ENCODE assay signal across 8 mouse cellular contexts in the genomic region with DNA sequence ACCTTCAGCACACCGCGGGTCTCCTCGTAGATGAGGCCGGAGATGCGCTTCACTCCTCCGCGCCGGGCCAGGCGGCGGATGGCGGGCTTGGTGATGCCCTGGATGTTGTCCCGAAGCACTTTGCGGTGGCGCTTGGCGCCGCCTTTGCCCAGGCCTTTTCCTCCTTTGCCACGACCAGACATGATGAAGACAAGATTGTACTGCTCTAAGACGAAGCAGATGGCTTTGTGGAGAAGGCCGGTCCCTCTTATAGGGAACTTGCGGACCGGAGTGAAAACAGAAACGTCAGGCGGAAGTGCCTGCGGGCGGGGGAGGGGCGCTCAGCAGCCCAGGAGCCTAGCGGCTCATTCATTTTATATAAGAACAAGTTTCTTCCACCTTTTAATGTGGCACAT. TPM values are rescaled to one million over a fixed set of nuclear protein-coding genes. Genes with fewer than 3 reads are reported as not detected.
DNase-seq lines count a peak whose midpoint lies in the region; ATAC-seq lines count a peak whose summit lies in the region.
"Not testable (repeated sequence)": the region's sequence is repeated elsewhere in the genome, so short reads cannot be mapped to it uniquely, and the experiment has no call there.

A gene (minus strand): TSS at position 221 of the 395 bp plus-strand sequence.

- H3K4me1 ChIP-seq in brown adipose tissue, adult 24 weeks (ENCODE audit: control insufficient read depth, insufficient read depth, insufficient read length, low read length): not testable (repeated sequence)
- H3K4me1 ChIP-seq in heart, embryonic 12.5 days (replicated peaks): peaks cover 21% of the 10 kb centered on the region
- peaks cover 37% of the 10 kb centered on the region for H3K4me1 ChIP-seq in kidney, embryonic 16.5 days (ENCODE audit: insufficient read depth, low read length)

- H3K4me3 ChIP-seq in brown adipose tissue, adult 24 weeks (ENCODE audit: insufficient read depth, low read depth, low read length): peak within 1 kb of the TSS; percentile 45
- H3K4me3 ChIP-seq in heart, embryonic 12.5 days: peak within 1 kb of the TSS; percentile 54
- H3K4me3 ChIP-seq in kidney, embryonic 16.5 days (ENCODE audit: low read length): peak within 1 kb of the TSS; percentile 57

- DNase-seq in CD4-positive helper T cell, adult 2 months (ENCODE audit: low read depth, low spot score): peak; percentile 92
- DNase-seq in liver: peak; percentile 95
- DNase-seq in monocyte, adult 2 months (ENCODE audit: low read depth in 1 of 2, low spot score in 2 of 2): peak; percentile 89 to 92
- DNase-seq in spleen, postnatal 14 days (ENCODE audit: low spot score in 2 of 2): peak; percentile 98 to 99

- H3K4me2 ChIP-seq in heart, embryonic 12.5 days: peak within 1 kb of the TSS; percentile 92
- peak within 1 kb of the TSS; percentile 82 for H3K4me2 ChIP-seq in kidney, embryonic 16.5 days (replicated peaks; ENCODE audit: low read depth, low read length)

- H3K36me3 ChIP-seq in heart, embryonic 12.5 days; kidney, embryonic 16.5 days (ENCODE audit: insufficient read depth, low read length): not testable (repeated sequence)

- peak within 1 kb of the TSS; percentile 72 for H3K9ac ChIP-seq in heart, embryonic 12.5 days
- peak within 1 kb of the TSS; percentile 81 for H3K9ac ChIP-seq in kidney, embryonic 16.5 days (replicated peaks; ENCODE audit: low read length)

- peak; percentile 41 for ATAC-seq in erythroid progenitor cell, adult 5-6 weeks (replicated peaks; ENCODE audit: low FRiP score, poor library complexity, severe bottlenecking)
- peak; percentile 75 for ATAC-seq in heart, embryonic 12.5 days (ENCODE audit: insufficient number of reproducible peaks, low FRiP score)
- peak; percentile 68 for ATAC-seq in kidney, embryonic 16.5 days (ENCODE audit: low FRiP score, low TSS enrichment)

- H3K9me3 ChIP-seq in heart, embryonic 12.5 days (replicated peaks); kidney, embryonic 16.5 days (ENCODE audit: low read length): not testable (repeated sequence)

- not testable (repeated sequence) for H3K27me3 ChIP-seq in heart, embryonic 12.5 days (replicated peaks); kidney, embryonic 16.5 days (ENCODE audit: insufficient read depth, low read length)

- WGBS in heart, embryonic 12.5 days: under 1% methylated on average over 27 of the region's 27 CpGs
- WGBS in kidney, embryonic 16.5 days: under 1% methylated on average over 20 of the region's 27 CpGs

- not testable (repeated sequence) for H3K27ac ChIP-seq in brown adipose tissue, adult 24 weeks (replicated peaks; ENCODE audit: low read depth, low read length)
- peak within 1 kb of the TSS; percentile 93 for H3K27ac ChIP-seq in heart, embryonic 12.5 days (ENCODE audit: poor library complexity, severe bottlenecking)
- peak within 1 kb of the TSS; percentile 98 for H3K27ac ChIP-seq in kidney, embryonic 16.5 days (ENCODE audit: low read length)

RNA-seq across cellular contexts. Expression of the gene that starts here (rescaled TPM):
- polyA plus RNA-seq in brown adipose tissue, adult 24 weeks (2012; ENCODE audit: insufficient read depth, insufficient read length, missing spikeins): 1.9 and 6.6 TPM in 2 replicates
- 116 and 173 TPM in 2 replicates for total RNA-seq in erythroid progenitor cell, adult 5-6 weeks (2015; ENCODE audit: low replicate concordance)
- 364 and 489 TPM in 2 replicates for total RNA-seq in erythroid progenitor cell, adult 5-6 weeks (2017; ENCODE audit: low replicate concordance)
- 10.4 and 12.2 TPM in 2 replicates for polyA plus RNA-seq in heart, embryonic 12.5 days (2016; fragmentation: Nextera tagmentation; extraction: Ambion mirVana)
- 29.5 and 30.5 TPM in 2 replicates for polyA plus RNA-seq in kidney, embryonic 16.5 days (2015; fragmentation: Nextera tagmentation; extraction: Ambion mirVana)
